Mouse (Mus musculus) kidney, adult 10 weeks (tissue): ENCODE results near the gene Bbof1. TPM values are rescaled to one million over a fixed set of nuclear protein-coding genes. Genes with fewer than 3 reads are reported as not detected.

Source experiments
- polyA plus RNA-seq: library from polyadenylated mRNA; stranded (reverse); fragments of 350-450 nt; fragmentation: Illumina TruSeq; extraction: RNeasy Lipid Tissue Mini Kit (QIAGEN cat#74804); gene quantifications from one replicate; pipeline ENCODE4 v1.2.3, GENCODE M21; 2014; ENCODE audit warnings: low read depth, low replicate concordance

The Bbof1 gene
- polyA plus RNA-seq = 19.5 TPM

DNA sequence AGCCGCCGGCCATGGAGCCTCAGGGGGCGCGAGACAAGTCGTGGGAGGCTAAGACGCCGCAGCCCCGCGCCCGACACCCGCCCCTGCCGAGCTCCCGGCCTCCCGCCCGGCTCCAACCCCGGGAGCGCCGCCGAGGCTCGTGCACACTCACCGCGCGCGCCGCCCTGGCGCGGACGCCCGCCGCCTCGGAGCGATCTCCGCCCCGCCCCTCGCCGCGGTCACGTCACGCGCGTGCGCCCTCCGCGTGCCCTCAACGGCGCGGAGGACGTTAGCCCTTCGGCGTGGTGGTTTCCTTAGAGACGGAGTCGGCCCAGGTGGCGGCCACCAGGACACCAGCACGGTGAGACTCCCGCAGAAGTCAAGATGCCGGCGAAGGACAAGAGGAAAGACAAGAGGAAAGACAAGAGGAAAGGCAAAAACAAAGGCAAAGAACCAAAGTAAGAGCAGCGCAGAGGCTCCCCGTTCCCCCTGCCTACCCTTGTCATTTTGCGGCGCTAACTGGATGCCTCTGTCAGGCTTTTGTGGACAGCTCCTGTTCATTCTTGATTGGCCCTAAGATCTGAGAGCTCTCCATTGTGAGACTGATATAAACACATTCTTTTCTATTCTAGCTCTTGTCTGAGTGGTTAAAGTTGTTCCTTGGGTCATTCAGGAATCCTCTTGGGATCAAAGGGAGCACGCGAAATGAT lies at the start of gene Bbof1, which contains the start of gene Entpd5:
Bbof1 (plus strand) TSS at position 253 of the 689 bp plus-strand sequence.
Entpd5 (minus strand) TSS at position 211 of the 689 bp plus-strand sequence.

DNA sequence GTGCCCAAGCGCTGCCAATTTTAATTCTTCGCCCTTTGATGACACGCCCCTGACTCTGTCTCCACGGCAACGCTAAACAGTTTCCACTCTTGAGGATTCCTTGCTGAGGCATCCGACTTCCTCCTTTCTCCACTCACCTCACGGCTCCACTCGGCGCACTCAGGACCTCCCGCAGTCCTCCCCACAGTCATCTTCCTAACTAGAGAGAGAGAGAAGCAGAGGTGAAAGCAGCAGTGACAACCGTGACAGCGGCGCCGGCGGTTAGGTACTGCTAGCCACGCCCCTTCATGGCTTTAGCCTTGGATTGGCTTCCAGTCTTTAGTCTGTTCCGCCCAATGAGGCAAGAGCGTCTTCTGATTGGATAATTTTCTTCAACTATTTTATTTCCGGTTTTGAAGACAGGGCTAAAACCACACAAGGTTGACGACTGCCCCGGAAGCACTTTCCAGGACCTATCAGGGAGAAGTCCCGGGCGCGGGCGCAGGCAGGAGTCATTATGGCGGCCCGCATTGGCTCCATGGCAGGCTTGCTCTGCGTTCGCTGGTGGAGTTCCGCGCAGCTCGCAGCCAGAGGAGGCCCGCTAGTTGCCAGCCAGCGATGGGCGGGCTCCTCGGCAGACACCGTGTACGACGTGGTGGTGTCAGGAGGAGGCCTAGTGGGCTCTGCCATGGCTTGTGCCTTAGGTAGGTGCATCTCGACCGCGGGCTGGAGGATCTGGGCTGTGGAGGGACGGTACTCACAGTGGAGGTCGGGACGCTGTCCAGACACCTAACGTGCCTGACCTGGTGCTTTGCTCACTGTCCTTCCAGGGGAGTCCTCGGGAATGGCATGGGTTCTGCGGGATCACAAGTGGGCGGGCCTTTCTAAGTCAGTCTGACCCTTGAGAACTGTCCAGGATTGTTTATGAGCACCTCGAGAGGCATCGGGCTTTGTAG lies 47.0 kb upstream of the Bbof1 start, which contains the start of the genes Coq6 and Fam161b:
Coq6 (plus strand) TSS at position 103 of the 935 bp plus-strand sequence.
Fam161b (minus strand) TSS at position 279 of the 935 bp plus-strand sequence.

GRCm38 (mm10) chr12:84416834-84417604 lies 8.1 kb downstream of the Bbof1 start, which contains the start of gene Rnf113a2:
Gene Rnf113a2, plus strand, starts transcription at chr12:84417196.

DNA sequence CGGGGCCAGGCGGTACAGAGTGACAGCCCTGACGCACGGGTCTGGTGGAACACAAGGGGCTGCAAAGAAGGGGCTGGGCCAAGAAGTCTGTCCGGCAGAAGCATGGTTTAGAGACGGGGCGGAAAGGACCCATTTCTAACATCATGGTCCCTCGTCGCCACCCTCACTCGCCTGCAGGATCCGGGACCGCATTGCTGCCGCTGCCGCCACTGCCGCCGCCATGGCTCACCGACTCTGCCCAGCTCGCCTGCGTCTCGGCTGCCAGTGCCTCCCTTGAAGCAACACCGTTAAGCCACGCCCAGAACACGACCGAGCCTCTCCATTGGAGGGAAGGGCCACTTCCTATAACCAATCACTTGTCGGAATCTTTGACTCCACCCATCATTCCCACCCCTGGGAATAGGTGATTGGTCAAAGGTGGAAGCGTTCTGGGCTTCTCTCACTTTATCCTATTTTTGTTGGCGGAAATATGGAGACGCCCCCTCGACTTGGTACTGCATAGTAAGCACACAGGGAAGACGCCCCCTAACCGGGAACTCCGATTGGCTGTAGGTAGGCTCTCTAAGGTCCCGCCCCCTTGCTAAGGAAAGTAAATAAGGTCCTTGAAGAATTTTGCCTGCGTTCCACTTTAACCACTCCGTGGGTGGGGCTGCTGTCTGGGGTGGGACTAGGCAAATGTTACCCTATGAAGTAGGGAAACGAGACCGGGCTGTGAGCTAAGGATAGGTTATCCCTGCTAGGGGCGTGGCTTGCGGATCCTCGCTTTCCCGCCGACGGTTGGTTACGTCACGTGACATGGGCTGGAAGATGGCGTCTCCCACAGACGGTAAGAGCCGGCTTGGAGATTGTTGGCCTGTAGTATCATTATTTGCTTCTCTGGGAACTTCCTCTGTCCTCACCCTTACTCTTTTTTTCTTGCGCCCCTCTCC lies 42.1 kb downstream of the Bbof1 start, which contains the start of the genes Aldh6a1 and Lin52:
Aldh6a1 (minus strand) TSS at position 287 of the 929 bp plus-strand sequence.
Lin52 (plus strand) TSS at position 705 of the 929 bp plus-strand sequence.

Other genes starting within 250 kb of the Bbof1 start
- 4.6 TPM for gene Elmsan1, start 190.2 kb upstream of the Bbof1 start, polyA plus RNA-seq
- gene Ptgr2, start 123.8 kb upstream of the Bbof1 start, polyA plus RNA-seq = 199 TPM
- 21.9 TPM for gene Zfp410, start 92.2 kb upstream of the Bbof1 start, polyA plus RNA-seq
- gene Coq6, start 47.4 kb upstream of the Bbof1 start, polyA plus RNA-seq = 1.2 TPM
- 3.6 TPM for gene Fam161b, start 47.2 kb upstream of the Bbof1 start, polyA plus RNA-seq
- gene Entpd5, start within 50 bp of the Bbof1 start, polyA plus RNA-seq = 313 TPM
- 10.9 TPM for gene Rnf113a2, start 8.1 kb downstream of the Bbof1 start, polyA plus RNA-seq
- gene Aldh6a1, start 41.9 kb downstream of the Bbof1 start, polyA plus RNA-seq = 1,492 TPM
- 35.7 TPM for gene Lin52, start 42.4 kb downstream of the Bbof1 start, polyA plus RNA-seq
- not detected for gene Vsx2, start 160.7 kb downstream of the Bbof1 start, polyA plus RNA-seq
- gene Abcd4, start 208.3 kb downstream of the Bbof1 start, polyA plus RNA-seq = 9.9 TPM
- gene Vrtn, start 231.9 kb downstream of the Bbof1 start, polyA plus RNA-seq = not detected